Mouse (Mus musculus): ENCODE results near the gene Cyp19a1.

Cyp19a1 gene

DNA sequence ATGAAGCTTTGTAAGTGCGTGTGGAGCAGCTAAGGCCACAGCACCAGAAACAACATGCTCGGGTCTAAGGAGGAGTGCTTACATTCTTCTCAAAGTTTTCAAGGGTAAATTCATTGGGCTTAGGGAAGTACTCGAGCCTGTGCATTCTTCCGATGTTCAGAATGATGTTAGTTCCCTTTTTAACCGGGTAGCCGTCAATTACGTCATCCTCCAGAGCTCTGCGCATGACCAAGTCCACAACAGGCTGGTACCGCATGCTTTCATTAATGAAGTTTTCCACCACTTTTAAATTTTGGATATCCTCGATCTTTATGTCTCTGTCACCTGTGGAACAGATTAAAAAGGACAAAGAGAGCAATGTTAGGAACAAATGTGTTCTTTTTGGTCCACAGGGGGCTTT lies 99.5 kb downstream of the Cyp19a1 start:
- no peak for DNase-seq

DNA sequence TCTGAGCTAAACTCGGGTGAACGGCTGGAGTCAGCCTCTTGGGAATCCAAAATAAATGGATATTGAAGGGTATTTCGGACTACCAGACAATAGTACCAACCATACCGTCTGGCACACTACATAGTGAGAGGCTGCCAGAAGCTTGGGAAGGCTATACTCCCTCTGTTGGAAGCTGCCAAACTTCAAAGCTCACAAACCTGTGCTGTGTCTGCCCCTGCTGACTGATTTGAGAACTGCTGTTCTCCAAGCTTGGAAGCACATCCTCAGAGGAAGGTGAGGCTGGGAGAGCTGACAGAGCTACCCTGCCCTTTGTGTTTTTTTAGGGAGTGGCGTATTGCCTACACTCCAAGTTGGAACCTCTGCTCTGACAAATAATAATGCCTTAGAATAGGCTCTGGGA lies 104.8 kb downstream of the Cyp19a1 start:
- no peak for DNase-seq

DNA sequence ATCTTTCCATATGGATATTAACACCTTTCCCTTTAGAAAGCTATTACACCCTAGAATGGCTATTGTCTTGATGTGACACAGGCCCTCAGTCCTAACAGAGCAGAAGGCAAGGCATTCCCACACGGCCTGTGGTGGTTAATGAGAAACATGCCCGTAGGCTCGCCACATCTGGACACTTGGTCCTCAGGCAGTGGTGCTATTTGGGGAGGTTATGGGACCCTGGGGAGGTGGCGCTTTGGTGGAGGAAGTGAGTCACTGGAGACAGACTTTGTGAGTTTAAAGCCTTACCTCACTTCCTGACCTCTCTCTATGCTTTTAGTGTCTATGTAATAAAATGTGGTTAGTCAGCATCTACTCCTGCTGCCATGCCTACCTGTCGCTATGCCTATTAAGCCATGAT lies 114.2 kb downstream of the Cyp19a1 start:
- no peak for DNase-seq

DNA sequence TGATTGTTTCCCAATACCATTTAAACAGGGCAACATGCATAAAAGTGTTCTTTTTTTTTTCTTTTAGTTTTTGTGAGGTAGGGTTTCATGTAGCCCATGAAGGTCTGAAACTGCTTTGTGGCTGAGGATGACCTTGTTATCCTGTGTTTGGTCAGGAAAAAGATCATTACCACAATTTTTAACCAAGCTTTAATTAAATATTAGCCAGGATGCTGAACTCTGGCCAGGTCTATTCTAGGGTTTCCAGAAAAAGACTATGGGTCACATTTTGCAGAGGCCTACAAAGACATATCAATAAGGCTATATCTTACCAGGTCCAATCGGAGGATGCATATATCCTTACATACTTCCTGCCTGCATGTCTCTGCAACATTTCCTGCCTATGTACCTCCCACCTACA lies 128.7 kb downstream of the Cyp19a1 start:
- no peak for DNase-seq

Measured in cerebellum, adult 8-10 months (tissue).